Mouse (Mus musculus) intestine, postnatal 0 days (tissue): ENCODE measurements around the gene Spout1. TPM values are rescaled to one million over a fixed set of nuclear protein-coding genes. Genes with fewer than 3 reads are reported as not detected.
"Not testable (repeated sequence)": the region's sequence is repeated elsewhere in the genome, so short reads cannot be mapped to it uniquely, and the experiment has no call there.

Experiments
- ATAC-seq: fragments of 200-750 bp; cut with Nextera tagmentation; 2 replicates; pipeline ENCODE4 v1.8.0; 2017; ENCODE audit warnings: mild to moderate bottlenecking, moderate TSS enrichment, moderate library complexity
- H3K27ac ChIP-seq: fragments of 300-500 bp; sonication (generic); 2 replicates; pipeline ENCODE4 v1.5.1; 2014; ENCODE audit warnings: mild to moderate bottlenecking, low read depth, low read length, moderate library complexity
- H3K27me3 ChIP-seq: fragments of 300-500 bp; sonication (generic); replicated peaks from 2 replicates; pipeline ENCODE4 v1.6.1; 2014; ENCODE audit warnings: low read length, mixed read lengths; ENCODE audit not compliant: control insufficient read depth, insufficient read depth
- H3K36me3 ChIP-seq: fragments of 300-500 bp; sonication (generic); 2 replicates; pipeline ENCODE4 v1.6.1; 2014; ENCODE audit warnings: mild to moderate bottlenecking, moderate library complexity; ENCODE audit not compliant: control insufficient read depth, insufficient read depth
- H3K4me1 ChIP-seq: fragments of 300-500 bp; sonication (generic); replicated peaks from 2 replicates; pipeline ENCODE4 v1.6.1; 2014; ENCODE audit warnings: antibody characterized with exemption, low read length, mixed read lengths; ENCODE audit not compliant: control insufficient read depth, insufficient read depth
- H3K4me2 ChIP-seq: fragments of 300-500 bp; sonication (generic); replicated peaks from 2 replicates; pipeline ENCODE4 v1.6.1; 2014; ENCODE audit warnings: low read depth, mild to moderate bottlenecking, moderate library complexity
- H3K4me3 ChIP-seq: fragments of 300-500 bp; sonication (generic); 2 replicates; pipeline ENCODE4 v1.5.1; 2014; ENCODE audit warnings: low read depth, low read length
- H3K9ac ChIP-seq: fragments of 300-500 bp; sonication (generic); 2 replicates; pipeline ENCODE4 v1.6.1; 2014; ENCODE audit warnings: mild to moderate bottlenecking, low read depth, low read length
- H3K9me3 ChIP-seq: fragments of 300-500 bp; sonication (generic); 2 replicates; pipeline ENCODE4 v1.6.1; 2016; ENCODE audit warnings: mixed run types; ENCODE audit not compliant: control insufficient read depth
- CTCF ChIP-seq: sonication (generic); IDR thresholded peaks from 2 replicates; pipeline ENCODE4 v1.5.1; 2016; ENCODE audit warnings: low read depth, mild to moderate bottlenecking, control low read depth, antibody characterized with exemption, moderate library complexity
- WGBS: fragments of 180-500 bp; shearing (Covaris S2); extraction: QIAGEN DNeasy Blood & Tissue Kit; methylation state at CpG from one replicate; pipeline ENCODE4 v1.1.7; 2014; 5-methylcytosine and 5-hydroxymethylcytosine counted together
- polyA plus RNA-seq: library from polyadenylated mRNA; unstranded; fragments of >200 nt; fragmentation: Nextera tagmentation; extraction: Ambion mirVana; gene quantifications from 2 replicates; pipeline ENCODE4 v1.2.1, GENCODE M21; 2015

Spout1 gene
- polyA plus RNA-seq, 1 experiment from 2014 or later, result 17.3 TPM

DNA sequence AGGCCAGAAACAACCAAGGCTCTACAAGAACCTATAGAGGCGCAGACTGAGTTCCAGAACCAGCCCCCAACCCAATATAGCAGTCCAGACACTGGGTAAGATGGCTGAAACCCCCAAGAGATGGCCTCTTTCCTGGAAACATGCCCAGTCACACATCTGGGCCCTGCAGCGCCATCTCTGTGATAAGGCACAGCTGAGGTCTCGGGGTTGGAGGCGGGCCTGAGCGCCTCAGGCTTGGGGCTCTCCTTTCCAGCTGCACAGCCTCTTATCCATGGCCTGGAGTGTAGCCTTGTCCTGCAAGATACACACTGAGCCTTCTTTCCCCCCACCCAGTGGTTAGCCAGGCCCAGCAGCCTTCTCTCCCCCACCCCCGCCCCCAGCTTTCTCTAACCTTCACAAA is 7.0 kb upstream of the Spout1 start:
- 0 out of 2 replicates have a peak, but pooled peaks have one; percentile 37 for ATAC-seq
- WGBS, result 71% methylated on average over 6 of the region's 6 CpGs
- H3K4me1 ChIP-seq, result no peaks in the 10 kb centered on the region
- H3K4me3 ChIP-seq, result no peak overlapping the region
- no peak overlapping the region for H3K27ac ChIP-seq
- H3K27me3 ChIP-seq, result no peaks in the 10 kb centered on the region
- no peak overlapping the region for H3K9ac ChIP-seq
- no peaks in the 10 kb centered on the region for H3K9me3 ChIP-seq
- H3K36me3 ChIP-seq, result peaks cover 18% of the 10 kb centered on the region; the same call in 1 of the 2 replicates
- no peak for TF ChIP-seq CTCF
- H3K4me2 ChIP-seq, result no peak overlapping the region

DNA sequence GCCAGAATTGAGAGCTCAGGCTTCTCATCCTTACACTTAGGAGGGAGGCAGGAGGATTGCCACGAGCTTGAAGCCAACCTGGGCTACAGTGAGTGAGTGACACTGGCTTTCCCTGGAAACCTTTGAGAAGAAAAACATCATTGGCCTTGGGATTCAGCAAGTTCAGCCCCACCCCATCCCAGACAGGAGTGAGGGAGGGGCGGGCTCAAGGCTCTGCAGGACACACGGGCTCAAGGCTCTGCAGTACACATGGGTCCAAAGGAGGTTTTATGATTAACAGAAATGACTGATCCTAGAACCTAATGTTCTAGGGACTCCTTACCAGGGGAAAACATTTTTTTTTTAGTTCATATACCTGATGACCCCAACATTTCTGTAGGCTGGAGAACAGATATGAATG is 5.5 kb upstream of the Spout1 start:
- Histone ChIP-seq H3K4me1 (no peaks in the 10 kb centered on the region), H3K4me2 (no peak overlapping the region), H3K9me3 (no peaks in the 10 kb centered on the region), H3K27ac (no peak overlapping the region), H3K27me3 (no peaks in the 10 kb centered on the region), H3K4me3 (no peak overlapping the region), H3K9ac (no peak overlapping the region), H3K36me3 (peaks cover 18% of the 10 kb centered on the region; the same call in 1 of the 2 replicates)
- no peak for TF ChIP-seq CTCF
- 55% methylated on average over 3 of the region's 3 CpGs for WGBS
- 0 out of 2 replicates have a peak, but pooled peaks have one; percentile 40 for ATAC-seq

DNA sequence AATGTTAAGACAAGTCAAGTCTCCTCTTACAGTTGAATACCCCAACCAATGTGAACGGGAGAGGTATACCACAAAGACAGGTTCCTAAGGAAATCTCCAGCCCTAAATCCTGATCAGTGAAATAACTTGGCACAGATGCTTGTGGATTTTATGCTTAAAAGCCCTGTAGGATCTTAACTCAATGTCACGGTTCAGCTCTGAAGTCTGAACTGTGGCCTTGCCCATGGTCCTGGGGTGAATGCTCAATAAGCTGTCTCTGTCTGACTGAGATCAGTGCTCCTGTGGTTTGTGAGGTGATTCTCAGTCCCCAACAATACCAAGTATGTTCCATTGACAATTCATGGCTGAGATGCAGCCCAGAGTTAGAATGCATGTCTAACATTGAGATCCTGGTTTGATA is 4.2 kb upstream of the Spout1 start:
- 85% methylated on average over 2 of the region's 2 CpGs for WGBS
- peaks cover 13% of the 10 kb centered on the region; the same call in 1 of the 2 replicates for H3K36me3 ChIP-seq
- no peaks in the 10 kb centered on the region for H3K27me3 ChIP-seq
- TF ChIP-seq CTCF, result no peak
- H3K9me3 ChIP-seq, result no peaks in the 10 kb centered on the region
- H3K27ac ChIP-seq, result no peak overlapping the region
- no peak overlapping the region for H3K4me2 ChIP-seq
- ATAC-seq, result no peak
- no peak overlapping the region for H3K4me3 ChIP-seq
- H3K9ac ChIP-seq, result no peak overlapping the region
- no peaks in the 10 kb centered on the region; the same call in 1 of the 2 replicates for H3K4me1 ChIP-seq

- ATAC-seq, result peak; percentile 10; the same call in 1 of the 2 replicates
- H3K9me3 ChIP-seq, H3K9ac ChIP-seq, H3K27me3 ChIP-seq, H3K4me1 ChIP-seq, H3K27ac ChIP-seq: not testable (repeated sequence)
- Histone ChIP-seq H3K36me3 (peaks cover 29% of the 10 kb centered on the region), H3K4me2 (peak overlapping the region; percentile 66), H3K4me3 (peak overlapping the region; percentile 56)
- WGBS, result 53% methylated on average over 7 of the region's 7 CpGs
These were observed 452 bp upstream of the Spout1 start for GRCm38 (mm10) chr2:30178711-30179110.

DNA sequence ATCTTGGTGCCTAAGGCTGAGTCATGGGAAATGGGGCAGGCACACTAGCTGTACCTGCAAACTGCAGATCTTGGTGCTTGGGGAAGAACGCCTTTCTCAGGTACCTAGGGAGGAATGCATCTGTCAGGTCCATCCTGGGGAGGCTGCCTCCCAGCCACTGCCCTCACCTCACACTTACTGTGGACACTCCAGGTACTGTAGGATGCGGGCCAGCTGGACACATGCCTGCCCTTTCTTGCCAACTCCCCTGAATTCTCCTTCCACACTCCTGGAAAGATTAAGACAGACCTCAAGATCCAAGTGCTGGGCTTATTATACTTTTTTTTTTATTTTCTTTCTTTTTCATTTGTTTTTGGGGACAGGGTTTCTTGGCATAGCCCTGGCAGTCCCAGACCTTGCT is 1.7 kb downstream of the Spout1 start:
- no peaks in the 10 kb centered on the region for H3K9me3 ChIP-seq
- H3K36me3 ChIP-seq, result peaks cover 38% of the 10 kb centered on the region
- TF ChIP-seq CTCF, result no peak
- no peak overlapping the region for H3K4me3 ChIP-seq
- no peak overlapping the region for H3K4me2 ChIP-seq
- no peak for ATAC-seq
- H3K27me3 ChIP-seq, result no peaks in the 10 kb centered on the region
- no peak overlapping the region for H3K27ac ChIP-seq
- no peak overlapping the region for H3K9ac ChIP-seq
- peaks cover 7% of the 10 kb centered on the region; the same call in 1 of the 2 replicates for H3K4me1 ChIP-seq
- WGBS, result 97% methylated on average over 2 of the region's 2 CpGs

GRCm38 (mm10) chr2:30175897-30176296 is 2.4 kb downstream of the Spout1 start:
- WGBS, result 85% methylated on average over 8 of the region's 8 CpGs
- no peak overlapping the region for H3K27ac ChIP-seq
- H3K4me1 ChIP-seq, result peaks cover 7% of the 10 kb centered on the region; the same call in 1 of the 2 replicates
- no peak for ATAC-seq
- H3K4me2 ChIP-seq, result no peak overlapping the region
- no peaks in the 10 kb centered on the region for H3K27me3 ChIP-seq
- peaks cover 38% of the 10 kb centered on the region for H3K36me3 ChIP-seq
- H3K9me3 ChIP-seq, result no peaks in the 10 kb centered on the region
- peak; percentile 59 for TF ChIP-seq CTCF
- no peak overlapping the region for H3K4me3 ChIP-seq
- no peak overlapping the region for H3K9ac ChIP-seq
